Mouse (Mus musculus): ENCODE measurements around the gene Spindoc.

DNA sequence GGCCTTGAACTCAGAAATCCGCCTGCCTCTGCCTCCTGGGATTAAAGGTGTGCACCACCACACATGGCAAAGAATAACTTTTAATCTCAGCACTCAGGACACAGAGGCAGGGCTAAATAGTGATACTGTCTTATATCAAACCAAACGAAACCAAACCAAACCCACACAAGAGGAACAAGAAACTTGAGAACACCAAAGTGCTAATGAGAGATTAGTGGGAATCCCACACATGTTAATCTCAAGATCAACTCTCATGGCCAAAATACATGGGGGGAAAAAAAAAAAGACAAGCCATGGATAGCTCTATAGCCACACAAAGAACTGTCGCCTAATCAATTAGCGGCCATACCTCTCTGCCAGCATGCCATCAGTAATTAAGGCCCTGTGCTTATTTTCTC is 67.2 kb downstream of the Spindoc start:
- TF ChIP-seq POLR2A (IDR thresholded peaks at IDR 0.05; ENCODE audit: borderline replicate concordance, low read depth, low read length) (no peak), CTCF (IDR thresholded peaks at IDR 0.05; ENCODE audit: low read depth, low read length) (no peak)
